Mouse (Mus musculus) CH12.LX (cell line): ENCODE measurements around the gene Car5a. TPM values are rescaled to one million over a fixed set of nuclear protein-coding genes. Genes with fewer than 3 reads are reported as not detected.
A peak's percentile ranks its signal among the peaks of the same experiment; 100 is the strongest.

Experiments
- DNase-seq: peaks from one replicate; pipeline ENCODE4 v3.0.0-alpha.2; 2013; ENCODE audit errors: extremely low read depth
- H3K27ac ChIP-seq: 2 replicates; pipeline ENCODE4 v1.5.1; 2012; ENCODE audit warnings: low read depth, mild to moderate bottlenecking, control low read depth, moderate library complexity; ENCODE audit not compliant: insufficient read depth
- H3K27me3 ChIP-seq: replicated peaks from 2 replicates; pipeline ENCODE3; 2012; ENCODE audit warnings: inconsistent platforms
- H3K36me3 ChIP-seq, 2 experiments: replicated peaks in 1 of 2; 2 replicates each; pipeline versions ENCODE3 to v1.6.1; 2012; ENCODE audit warnings: inconsistent platforms in 1 of 2, low read length in 1 of 2, mild to moderate bottlenecking in 1 of 2, mixed read lengths in 1 of 2, moderate library complexity in 1 of 2; ENCODE audit not compliant: control insufficient read depth in 1 of 2, insufficient read depth in 1 of 2
- H3K4me1 ChIP-seq, 2 experiments: 2 replicates each; pipeline ENCODE4 v1.6.1; 2012; ENCODE audit warnings: inconsistent platforms in 1 of 2, moderate library complexity in 1 of 2; ENCODE audit not compliant: insufficient read depth in 2 of 2, control insufficient read depth in 1 of 2
- H3K4me2 ChIP-seq: 2 replicates; pipeline ENCODE4 v1.6.1; 2012; ENCODE audit warnings: low read depth, mild to moderate bottlenecking, control low read depth; ENCODE audit not compliant: poor library complexity, insufficient read depth, severe bottlenecking
- H3K4me3 ChIP-seq, 3 experiments: fragments of 150-350 bp in 1 of 3; sonication (generic) in 1 of 3; replicated peaks in 1 of 3; 2 replicates each; pipeline versions ENCODE3 to v1.5.1; 2011 to 2012; ENCODE audit warnings: low read depth in 2 of 3, low read length in 2 of 3, mild to moderate bottlenecking in 2 of 3, moderate library complexity in 2 of 3, control low read depth in 1 of 3, improper control_type of control experiment in 1 of 3, inconsistent platforms in 1 of 3, mixed read lengths in 1 of 3; ENCODE audit not compliant: poor library complexity in 1 of 3
- H3K79me2 ChIP-seq: replicated peaks from 2 replicates; pipeline ENCODE4 v1.6.1; 2012; ENCODE audit warnings: mild to moderate bottlenecking, moderate library complexity; ENCODE audit not compliant: control insufficient read depth, poor library complexity, insufficient read depth, severe bottlenecking; ENCODE audit errors: extremely low read depth
- H3K9ac ChIP-seq: 2 replicates; pipeline ENCODE4 v1.6.1; 2012; ENCODE audit warnings: low read depth, mild to moderate bottlenecking, control low read depth, moderate library complexity; ENCODE audit not compliant: insufficient read depth
- H3K9me3 ChIP-seq: replicated peaks from 2 replicates; pipeline ENCODE3; 2012; ENCODE audit warnings: low read length, inconsistent platforms, mixed read lengths
- BHLHE40 ChIP-seq: IDR thresholded peaks from 2 replicates; pipeline ENCODE4 v1.6.1; 2011; ENCODE audit warnings: mild to moderate bottlenecking, low read depth, low read length, improper control_type of control experiment
- CHD1 ChIP-seq: IDR thresholded peaks from 2 replicates; pipeline ENCODE4 v1.6.1; 2012; ENCODE audit warnings: low read depth, low read length, improper control_type of control experiment, inconsistent platforms
- CHD2 ChIP-seq: IDR thresholded peaks from 2 replicates; pipeline ENCODE4 v1.6.1; 2011; ENCODE audit warnings: low read length, improper control_type of control experiment
- CTCF ChIP-seq, 2 experiments: IDR thresholded peaks in 1 of 2; conservative IDR thresholded peaks in 1 of 2; 2 replicates each; pipeline ENCODE4 v1.5.1; 2011 to 2012; ENCODE audit warnings: low read depth in 2 of 2, low read length in 2 of 2, improper control_type of control experiment in 1 of 2, inconsistent platforms in 1 of 2, mild to moderate bottlenecking in 1 of 2, moderate library complexity in 1 of 2
- E2F4 ChIP-seq: IDR thresholded peaks from 2 replicates; pipeline ENCODE4 v1.6.1; 2011; ENCODE audit warnings: low read depth, low read length, improper control_type of control experiment; ENCODE audit not compliant: insufficient replicate concordance
- ELF1 ChIP-seq: IDR thresholded peaks from 2 replicates; pipeline ENCODE4 v1.6.1; 2014; ENCODE audit warnings: low read depth, mild to moderate bottlenecking, inconsistent platforms, low read length, improper control_type of control experiment
- ETS1 ChIP-seq: conservative IDR thresholded peaks from 2 replicates; pipeline ENCODE4 v1.6.1; 2012; ENCODE audit warnings: low read depth, mild to moderate bottlenecking, inconsistent platforms, low read length, improper control_type of control experiment, moderate library complexity
- HCFC1 ChIP-seq: IDR thresholded peaks from 2 replicates; pipeline ENCODE4 v1.6.1; 2012; ENCODE audit warnings: low read depth, mild to moderate bottlenecking, inconsistent platforms, low read length, improper control_type of control experiment
- IRF4 ChIP-seq: IDR thresholded peaks from 2 replicates; pipeline ENCODE4 v1.6.1; 2014; ENCODE audit warnings: low read depth, mild to moderate bottlenecking, inconsistent platforms, low read length, improper control_type of control experiment
- JUND ChIP-seq: conservative IDR thresholded peaks from 2 replicates; pipeline ENCODE4 v1.6.1; 2011; ENCODE audit warnings: low read depth, low read length, improper control_type of control experiment
- MAX ChIP-seq: IDR thresholded peaks from 2 replicates; pipeline ENCODE4 v1.6.1; 2011; ENCODE audit warnings: low read length, improper control_type of control experiment
- MAZ ChIP-seq: IDR thresholded peaks from 2 replicates; pipeline ENCODE4 v1.6.1; 2012; ENCODE audit warnings: low read depth, mild to moderate bottlenecking, inconsistent platforms, low read length, improper control_type of control experiment, moderate library complexity
- MEF2A ChIP-seq: IDR thresholded peaks from 2 replicates; pipeline ENCODE4 v1.6.1; 2014; ENCODE audit warnings: low read depth, mild to moderate bottlenecking, inconsistent platforms, low read length, improper control_type of control experiment, borderline replicate concordance
- MXI1 ChIP-seq: IDR thresholded peaks from 2 replicates; pipeline ENCODE4 v1.6.1; 2011; ENCODE audit warnings: mild to moderate bottlenecking, low read depth, low read length, improper control_type of control experiment
- MYC ChIP-seq: IDR thresholded peaks from 2 replicates; pipeline ENCODE4 v1.6.1; 2011; ENCODE audit warnings: low read depth, mild to moderate bottlenecking, improper control_type of control experiment, low read length
- NELFE ChIP-seq: IDR thresholded peaks from 2 replicates; pipeline ENCODE4 v1.6.1; 2011; ENCODE audit warnings: low read depth, low read length, improper control_type of control experiment
- NRF1 ChIP-seq: IDR thresholded peaks from 2 replicates; pipeline ENCODE4 v1.6.1; 2014; ENCODE audit warnings: low read depth, mild to moderate bottlenecking, inconsistent platforms, low read length, improper control_type of control experiment, moderate library complexity
- PAX5 ChIP-seq: IDR thresholded peaks from 2 replicates; pipeline ENCODE4 v1.6.1; 2012; ENCODE audit warnings: low read length, inconsistent platforms, mixed read lengths
- POLR2A ChIP-seq: IDR thresholded peaks from 2 replicates; pipeline ENCODE4 v1.6.1; 2011; ENCODE audit warnings: low read depth, mild to moderate bottlenecking, improper control_type of control experiment, low read length
- POLR2AphosphoS2 ChIP-seq: IDR thresholded peaks from 2 replicates; pipeline ENCODE4 v1.6.1; 2011; ENCODE audit warnings: low read depth, low read length, improper control_type of control experiment
- RAD21 ChIP-seq: IDR thresholded peaks from 2 replicates; pipeline ENCODE4 v1.6.1; 2011; ENCODE audit warnings: low read depth, mild to moderate bottlenecking, low read length, improper control_type of control experiment, moderate library complexity
- RCOR1 ChIP-seq: conservative IDR thresholded peaks from 2 replicates; pipeline ENCODE4 v1.6.1; 2012; ENCODE audit warnings: low read depth, mild to moderate bottlenecking, inconsistent platforms, low read length, improper control_type of control experiment
- SIN3A ChIP-seq: IDR thresholded peaks from 2 replicates; pipeline ENCODE4 v1.6.1; 2012; ENCODE audit warnings: low read length, improper control_type of control experiment, inconsistent platforms
- TBP ChIP-seq: conservative IDR thresholded peaks from 2 replicates; pipeline ENCODE4 v1.6.1; 2011; ENCODE audit warnings: low read depth, low read length, improper control_type of control experiment
- TCF12 ChIP-seq: IDR thresholded peaks from 2 replicates; pipeline ENCODE4 v1.6.1; 2014; ENCODE audit warnings: low read depth, mild to moderate bottlenecking, inconsistent platforms, low read length, improper control_type of control experiment
- UBTF ChIP-seq: IDR thresholded peaks from 2 replicates; pipeline ENCODE4 v1.6.1; 2012; ENCODE audit warnings: low read depth, mild to moderate bottlenecking, inconsistent platforms, low read length, improper control_type of control experiment, moderate library complexity
- USF1 ChIP-seq: IDR thresholded peaks from 2 replicates; pipeline ENCODE4 v1.6.1; 2014; ENCODE audit warnings: low read depth, mild to moderate bottlenecking, inconsistent platforms, low read length, improper control_type of control experiment
- USF2 ChIP-seq: conservative IDR thresholded peaks from 2 replicates; pipeline ENCODE4 v1.6.1; 2011; ENCODE audit warnings: low read depth, low read length, improper control_type of control experiment
- ZC3H11A ChIP-seq: IDR thresholded peaks from 2 replicates; pipeline ENCODE4 v1.6.1; 2012; ENCODE audit warnings: low read depth, mild to moderate bottlenecking, inconsistent platforms, low read length, improper control_type of control experiment
- ZMIZ1 ChIP-seq: IDR thresholded peaks from 2 replicates; pipeline ENCODE4 v1.6.1; 2012; ENCODE audit warnings: low read depth, mild to moderate bottlenecking, inconsistent platforms, low read length, improper control_type of control experiment
- dilution Hi-C: fragments of 300-500 bp; cut with MboI; formaldehyde crosslinking; loops from 2 replicates; pipeline ENCODE4 v1.14.3; 2020; ENCODE audit warnings: low sequenced_read_pairs; ENCODE audit not compliant: extremely low pct_unique_long_range_greater_than_20kb, extremely low pct_ligation_motif_present
- in situ Hi-C: fragments of 300-500 bp; cut with MboI; formaldehyde crosslinking; loops from 3 replicates; pipeline ENCODE4 v1.14.3; 2019; ENCODE audit warnings: low sequenced_read_pairs, low pct_ligation_motif_present, low pct_unique_long_range_greater_than_20kb, mixed read lengths
- polyA plus RNA-seq: library from polyadenylated mRNA; unstranded; fragments of >175 nt; gene quantifications from 2 replicates; pipeline ENCODE4 v1.2.1, GENCODE M21; 2012; ENCODE audit warnings: low read depth; ENCODE audit not compliant: insufficient read length
- total RNA-seq, 2 experiments: library from RNA; depleted of rRNA; stranded (reverse); fragments of 300-350 nt in 1 of 2; fragments of >200 nt in 1 of 2; gene quantifications; 2 replicates each; pipeline ENCODE4 v1.2.3; 2012 to 2014

Gene Car5a
- total and polyA plus RNA-seq, 3 experiments = 1.6 to 9.7 TPM; not detected in 1

GRCm38 (mm10) chr8:121907587-121908248, 37.0 kb downstream of the Car5a start, which contains the start of gene Slc7a5:
Gene Slc7a5 (minus strand): TSS chr8:121907694.
- Histone ChIP-seq H3K27ac (peak within 1 kb of the TSS; percentile 61), H3K4me3 (peak within 1 kb of the TSS; percentile 79 to 100 (median 98)), H3K4me1 (peaks cover 26 to 41% of the 10 kb centered on the region in 2 experiments), H3K9me3 (no peaks in the 10 kb centered on the region), H3K9ac (peak within 1 kb of the TSS; percentile 89), H3K4me2 (peak within 1 kb of the TSS; percentile 53), H3K36me3 (peaks cover 29 to 38% of the 10 kb centered on the region in 2 experiments), H3K27me3 (no peaks in the 10 kb centered on the region), H3K79me2 (peaks cover 63% of the 10 kb centered on the region)
- dilution Hi-C loops = no loop called here
- TF ChIP-seq RAD21 (no peak), RCOR1 (no peak), MAZ (no peak; the same call in 1 of the 2 replicates), ELF1 (peak; percentile 69), ETS1 (peak; percentile 12; the same call in 1 of the 2 replicates), MAX (peak; percentile 95), POLR2AphosphoS2 (peak; percentile 94), PAX5 (no peak), NELFE (peak; percentile 99), MXI1 (peak; percentile 100), MEF2A (0 out of 2 replicates have a peak, but pooled peaks have one; percentile 13), USF2 (no peak), SIN3A (peak; percentile 97), BHLHE40 (peak; percentile 72), MYC (peak; percentile 98), USF1 (peak; percentile 16; the same call in 1 of the 2 replicates), CTCF (conservative IDR thresholded peaks at IDR 0.05 in 1 of 2, IDR thresholded peaks at IDR 0.05 in 1 of 2; ENCODE audit: low read depth in 2 of 2, low read length in 2 of 2) (no peak), E2F4 (no peak), CHD1 (no peak), TCF12 (peak; percentile 95), CHD2 (no peak), TBP (peak; percentile 93), NRF1 (peak; percentile 69), JUND (no peak), ZMIZ1 (peak; percentile 99), UBTF (peak; percentile 56; the same call in 1 of the 2 replicates), HCFC1 (0 out of 2 replicates have a peak, but pooled peaks have one; percentile 7), POLR2A (peak; percentile 99), ZC3H11A (no peak), IRF4 (peak; percentile 24)
- in situ Hi-C loops = loop anchor here (5.0 kb wide), 1 partner anchor 55 kb away; no protein-coding TSS in a partner anchor
- DNase-seq = peak; percentile 94
